Mouse (Mus musculus): ENCODE data around the gene Arih2.

Arih2 gene

GRCm38 (mm10) chr9:108560227-108560841 is 88.9 kb downstream of the Arih2 start, which contains the start of gene Impdh2:
TSS of gene Impdh2 (plus strand) at chr9:108560286.
- peak; percentile 92 for DNase-seq (ENCODE audit: low spot score)

DNA sequence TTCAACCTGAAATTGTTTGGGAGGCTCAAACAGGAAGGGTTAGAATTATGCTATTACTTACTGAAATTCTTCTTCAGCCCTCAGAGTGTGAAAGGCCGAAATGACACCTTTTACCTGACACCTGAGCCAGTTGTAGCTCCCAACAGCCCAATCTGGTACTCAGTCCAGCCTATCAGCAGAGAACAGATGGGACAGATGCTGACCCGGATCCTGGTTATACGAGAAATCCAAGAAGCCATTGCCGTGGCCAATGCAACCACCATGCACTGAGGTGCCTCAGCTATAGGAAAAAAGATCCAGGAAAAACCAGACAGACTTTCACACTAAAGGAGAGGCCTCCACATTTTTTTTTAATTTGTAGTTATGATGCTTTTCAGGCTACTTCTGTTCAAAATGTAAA is 90.0 kb downstream of the Arih2 start:
- no peak for DNase-seq (ENCODE audit: low spot score)
